In genomic region chr15:27771581-27771980, GRCm38 (mm10) we compare ENCODE assay signal across 10 mouse cellular contexts.
DNase-seq lines count a peak whose midpoint lies in the region; ATAC-seq and TF ChIP-seq lines count a peak whose summit lies in the region.
"Had no signal": no experiment of that assay in that cellular context is flagged by ENCODE, and none has a peak within 500 bp of the region (broad histone marks: within the 10 kb centered on the region; RNA-seq: fewer than 3 reads in every experiment).

No protein-coding gene starts in this region.

- no peaks in the 10 kb centered on the region for H3K36me3 ChIP-seq in heart, adult 2 months (ENCODE audit: control insufficient read depth, insufficient read depth, low read length)
- no peaks in the 10 kb centered on the region; the same call in 1 of the 2 replicates for H3K36me3 ChIP-seq in spleen, adult 2 months (ENCODE audit: control insufficient read depth, insufficient read depth, low read length)
- H3K36me3 ChIP-seq in heart, embryonic 15.5 days, result peaks cover 64% of the 10 kb centered on the region

- H3K9ac ChIP-seq in heart, adult 2 months (ENCODE audit: low read depth, low read length), result no peak overlapping the region
- no peak overlapping the region for H3K9ac ChIP-seq in heart, embryonic 15.5 days

- peaks cover 2% of the 10 kb centered on the region for H3K4me1 ChIP-seq in heart, adult 2 months (ENCODE audit: control insufficient read depth, insufficient read depth, low read length)
- peaks cover 28% of the 10 kb centered on the region; the same call in 1 of the 2 replicates for H3K4me1 ChIP-seq in spleen, adult 2 months (ENCODE audit: control insufficient read depth, insufficient read depth, insufficient read length)
- peaks cover 8% of the 10 kb centered on the region for H3K4me1 ChIP-seq in heart, embryonic 15.5 days (replicated peaks)
- H3K4me1 ChIP-seq: megakaryocyte, embryonic 14.5 days had no signal

- H3K79me2 ChIP-seq in heart, adult 2 months (replicated peaks; ENCODE audit: control insufficient read depth, insufficient read depth, low read length), result no peaks in the 10 kb centered on the region

- no peak for ATAC-seq in heart, embryonic 15.5 days (replicated peaks; ENCODE audit: insufficient number of reproducible peaks, insufficient read depth, low FRiP score, low read depth)

- intact Hi-C loops in heart, adult 2 months (cut with DNase I), result no loop called here

- no peak overlapping the region for H3K4me2 ChIP-seq in heart, embryonic 15.5 days

- H3K9me3 ChIP-seq in heart, embryonic 15.5 days (replicated peaks), result no peaks in the 10 kb centered on the region
- H3K9me3 ChIP-seq: megakaryocyte, embryonic 14.5 days had no signal

- 63% methylated on average over 7 of the region's 7 CpGs for WGBS in heart, adult 2 months
- 61% methylated on average over 7 of the region's 7 CpGs for WGBS in spleen, adult 2 months
- 70% methylated on average over 7 of the region's 7 CpGs for WGBS in heart, embryonic 15.5 days

- H3K4me3 ChIP-seq in heart, adult 2 months, result no peak overlapping the region
- peak overlapping the region; percentile 37; the same call in 1 of the 2 replicates for H3K4me3 ChIP-seq in spleen, adult 2 months (ENCODE audit: extremely low read depth, insufficient read depth, insufficient read length)
- no peak overlapping the region for H3K4me3 ChIP-seq in heart, embryonic 15.5 days
- H3K4me3 ChIP-seq: megakaryocyte, embryonic 14.5 days had no signal

- TF ChIP-seq POLR2A in heart, adult 2 months (IDR thresholded peaks at IDR 0.05; ENCODE audit: insufficient read depth, low read depth, low read length), result no peak
- no peak for TF ChIP-seq POLR2A in spleen, adult 2 months (IDR thresholded peaks at IDR 0.05; ENCODE audit: low read depth, low read length)

- H3K27ac ChIP-seq in heart, adult 2 months, result peak overlapping the region; percentile 51
- H3K27ac ChIP-seq in spleen, adult 2 months (ENCODE audit: insufficient read depth, low read length), result peak overlapping the region; percentile 91
- peak overlapping the region; percentile 68 for H3K27ac ChIP-seq in heart, embryonic 15.5 days

- no peaks in the 10 kb centered on the region for H3K27me3 ChIP-seq in heart, adult 2 months (ENCODE audit: control insufficient read depth, insufficient read depth, low read length)
- H3K27me3 ChIP-seq in spleen, adult 2 months (ENCODE audit: control insufficient read depth, insufficient read depth, low read length), result no peaks in the 10 kb centered on the region
- no peaks in the 10 kb centered on the region for H3K27me3 ChIP-seq in heart, embryonic 15.5 days

- no peak for TF ChIP-seq CTCF in heart, adult 2 months (IDR thresholded peaks at IDR 0.05)
- no peak for TF ChIP-seq CTCF in spleen, adult 2 months (IDR thresholded peaks at IDR 0.05; ENCODE audit: extremely low read depth, insufficient read depth, insufficient read length, insufficient replicate concordance)

- peak; percentile 42 to 50 for DNase-seq in heart, adult 2 months
- DNase-seq in heart, postnatal 4 days, result no peak
- DNase-seq in spleen, adult 2 months (ENCODE audit: low read depth in 1 of 2, low spot score in 2 of 2), result no peak
- DNase-seq in spleen, postnatal 14 days (ENCODE audit: low spot score in 2 of 2), result no peak
- no peak for DNase-seq in retina, postnatal 1 day
- DNase-seq in ovary, adult 18-20 months (ENCODE audit: low spot score), result no peak
- no peak for DNase-seq in Muller cell, postnatal 12 days (ENCODE audit: inconsistent ontology term)
- DNase-seq: thymus, postnatal 25 days had no signal

- TF ChIP-seq EP300 in heart, adult 2 months (IDR thresholded peaks at IDR 0.05; ENCODE audit: insufficient read depth, low read depth, low read length), result no peak

Comparison
In these comparisons a context has a peak if more than half of its experiments do, and no peak if none do; other contexts are left out.
1. DNase-seq: peak in heart, adult 2 months (2 of 2); none in heart, postnatal 4 days (single experiment), spleen, adult 2 months (0 of 2), spleen, postnatal 14 days (0 of 2), retina, postnatal 1 day (single experiment), ovary, adult 18-20 months (single experiment) and Muller cell, postnatal 12 days (single experiment).
2. Peak in every context shown above with its lines, with median percentiles within 50 percentile points of each other: H3K27ac ChIP-seq.